Mouse (Mus musculus) urinary bladder, postnatal 14 days (tissue): ENCODE measurements around the gene Psenen.

Experiments
- DNase-seq: peaks from one replicate; pipeline ENCODE4 v3.0.0; 2021; ENCODE audit warnings: low spot score

Psenen gene

GRCm38 (mm10) chr7:30563117-30563905, at the start of gene Psenen, which contains the start of the genes U2af1l4 and Gm49396:
TSS of gene Psenen (minus strand) at chr7:30563627.
TSS of gene U2af1l4 (plus strand) at chr7:30563301.
TSS of gene Gm49396 (plus strand) at chr7:30563344.
- peak; percentile 97 for DNase-seq

- DNase-seq = peak; percentile 70
Observed at GRCm38 (mm10) chr7:30612654-30613402, 49.4 kb upstream of the Psenen start, which contains the start of gene Upk1a. TSS of gene Upk1a (minus strand) at chr7:30612847.

DNA sequence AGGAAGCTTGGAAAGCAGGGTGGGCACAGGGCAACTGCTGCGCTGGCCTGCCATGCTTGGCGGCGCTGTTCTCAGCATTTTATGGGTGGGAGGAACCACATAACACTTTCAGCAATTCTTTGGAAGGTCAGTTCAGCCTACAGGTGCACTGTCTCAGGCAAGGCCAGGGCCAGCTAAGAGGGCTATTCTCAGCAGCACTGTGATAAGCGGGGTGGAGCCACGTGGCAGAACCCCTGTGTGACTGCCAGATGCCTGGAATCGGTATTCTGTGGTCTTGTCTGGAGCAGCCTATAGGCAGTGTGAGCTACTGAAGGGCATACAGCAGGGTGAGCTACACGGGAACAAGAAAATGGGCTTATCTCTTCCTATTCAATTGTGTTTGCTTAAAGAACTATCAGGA, 46.6 kb upstream of the Psenen start:
- no peak for DNase-seq

DNA sequence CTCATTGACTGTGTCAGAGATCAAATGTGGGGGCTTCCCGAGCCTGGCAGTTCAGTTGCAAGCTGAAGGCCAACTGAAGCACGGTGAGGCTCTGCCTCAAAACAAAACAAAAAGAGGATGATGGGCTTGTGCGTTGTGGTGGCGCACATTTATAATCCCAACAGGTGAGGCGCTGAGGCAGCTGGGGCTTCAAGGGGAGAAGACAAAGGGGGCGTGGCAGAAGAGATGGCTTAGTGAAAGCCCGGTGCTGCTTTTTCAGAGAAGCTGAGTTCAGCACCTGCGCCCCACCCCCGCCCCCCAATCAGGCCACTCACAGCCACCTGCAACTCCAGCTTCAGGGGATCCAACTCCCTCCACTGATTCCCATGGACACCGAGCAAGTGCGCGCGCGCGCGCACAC, 45.0 kb upstream of the Psenen start:
- DNase-seq = no peak

- DNase-seq = peak; percentile 68
Observed at GRCm38 (mm10) chr7:30607706-30608309, 44.4 kb upstream of the Psenen start.

GRCm38 (mm10) chr7:30604944-30605343, 41.5 kb upstream of the Psenen start:
- DNase-seq = no peak

GRCm38 (mm10) chr7:30604424-30604823, 41.0 kb upstream of the Psenen start:
- no peak for DNase-seq

DNA sequence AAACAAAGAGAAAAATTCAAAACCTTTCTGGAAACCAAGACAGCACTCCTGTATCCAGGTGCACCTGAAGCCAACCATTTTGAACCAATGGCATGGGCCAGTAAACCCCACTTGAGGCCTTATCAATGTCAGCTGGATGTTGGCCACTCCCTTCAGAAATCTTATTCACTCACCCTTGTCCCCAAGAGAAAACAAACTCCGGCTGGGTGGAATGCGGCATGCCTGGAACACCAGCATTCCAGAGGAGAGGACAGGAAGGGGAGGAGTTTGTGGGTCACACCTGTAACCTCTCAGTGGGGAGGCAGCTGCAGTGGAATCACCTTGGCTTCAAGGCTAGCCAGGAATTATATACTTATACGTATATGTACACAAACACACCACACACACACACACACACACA, 39.2 kb upstream of the Psenen start:
- DNase-seq = peak; percentile 83

DNA sequence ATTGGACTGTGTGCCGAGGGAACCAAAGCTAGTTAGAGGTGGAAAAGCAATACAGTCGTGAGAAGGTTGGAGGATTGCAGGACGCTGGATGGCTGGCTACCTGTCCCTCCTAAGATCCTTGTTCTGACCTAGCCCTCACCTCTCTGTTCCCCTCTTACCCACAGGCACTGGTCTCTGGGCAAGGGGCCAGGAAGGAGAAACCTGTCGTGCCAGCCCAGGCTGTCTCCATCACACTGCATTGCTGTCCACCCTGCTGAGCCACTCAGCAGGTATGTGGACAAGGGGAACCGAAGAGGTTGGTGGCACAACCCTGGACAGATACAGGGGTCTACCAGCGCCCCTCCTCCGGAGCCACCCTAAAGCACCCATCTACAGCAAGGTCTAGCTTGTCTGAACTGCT, 37.2 kb upstream of the Psenen start:
- peak; percentile 91 for DNase-seq

DNA sequence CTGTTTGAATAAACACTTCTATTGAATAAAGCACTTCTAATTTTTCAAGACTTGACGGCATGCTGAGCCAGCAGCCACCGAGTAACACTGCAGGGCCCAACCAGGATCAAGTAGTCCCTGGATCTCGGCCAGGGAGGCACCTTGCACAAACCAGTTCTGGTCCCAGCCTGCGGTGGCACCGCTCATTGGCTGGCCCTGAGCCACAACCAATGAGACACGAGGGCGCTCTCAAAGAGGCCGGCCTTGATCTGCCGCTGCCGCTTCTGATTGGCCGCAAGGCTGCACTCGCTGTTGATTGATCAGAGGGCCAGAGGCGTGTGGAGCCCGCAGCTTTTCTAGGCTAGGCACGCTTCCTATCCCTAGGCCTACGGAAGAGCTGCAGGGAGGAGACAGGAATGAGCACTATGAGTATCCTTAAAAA, 36.5 kb upstream of the Psenen start:
- peak; percentile 95 for DNase-seq

DNA sequence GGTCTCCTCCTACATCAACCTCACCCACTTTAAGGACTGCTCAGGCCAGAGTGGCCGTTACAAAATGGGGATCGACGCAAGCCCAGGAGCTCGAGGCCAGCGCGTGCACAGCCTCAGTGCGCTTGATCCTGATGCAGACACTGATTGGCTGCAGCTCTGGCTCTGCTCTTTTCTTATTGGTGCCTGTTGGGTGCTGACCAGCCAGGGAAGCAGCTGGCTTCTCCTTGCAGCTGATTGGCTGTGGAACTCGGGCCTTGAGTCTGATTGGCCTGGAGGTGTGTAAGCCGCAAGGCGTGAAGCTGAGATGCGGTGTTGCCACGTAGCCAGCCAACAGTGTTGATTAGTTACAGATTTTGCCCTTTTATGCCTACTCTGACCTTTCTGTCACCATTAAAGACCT, 35.4 kb upstream of the Psenen start, which contains the start of gene Zbtb32:
Zbtb32 (minus strand) TSS at position 124 of the 400 bp plus-strand sequence.
- DNase-seq = no peak

DNA sequence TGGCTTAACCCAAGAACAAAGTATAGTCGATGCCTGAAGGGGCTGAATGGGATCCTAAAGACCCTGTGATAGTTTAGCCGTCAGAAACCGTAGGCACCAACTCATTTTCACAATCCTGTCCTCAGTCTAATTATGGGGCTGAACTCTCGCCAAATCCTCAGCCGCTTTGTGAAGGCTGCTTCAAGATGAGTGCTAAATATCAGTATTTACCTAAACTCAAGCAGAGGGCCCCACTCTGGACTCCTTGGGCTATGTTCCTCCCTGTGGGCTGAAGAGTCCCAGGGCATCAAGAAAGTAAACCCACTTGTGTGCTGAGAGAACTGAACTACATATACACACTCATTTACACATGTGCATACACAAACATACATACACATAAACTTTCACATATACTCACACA, 33.4 kb upstream of the Psenen start:
- no peak for DNase-seq

DNA sequence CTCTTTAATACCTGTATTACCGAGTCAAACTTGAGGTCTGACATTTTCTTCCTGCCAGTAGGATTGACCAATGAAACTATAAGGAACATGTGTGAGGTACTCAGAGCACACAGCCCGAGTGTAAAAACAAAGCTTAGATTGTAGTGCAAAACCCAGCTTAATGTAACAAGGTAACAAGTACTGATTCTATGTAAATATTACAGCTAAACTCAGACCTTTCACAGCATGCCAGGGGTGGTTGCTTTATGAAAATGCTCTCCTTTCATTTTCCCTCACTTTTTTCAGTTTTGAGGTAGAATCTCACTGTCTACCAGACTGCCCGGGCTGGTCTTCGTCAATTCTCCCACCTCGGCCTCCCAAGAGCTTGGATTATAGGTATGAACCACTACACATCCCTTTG, 32.7 kb upstream of the Psenen start:
- no peak for DNase-seq

- DNase-seq = no peak
Observed at GRCm38 (mm10) chr7:30594510-30595024, 31.1 kb upstream of the Psenen start.

DNA sequence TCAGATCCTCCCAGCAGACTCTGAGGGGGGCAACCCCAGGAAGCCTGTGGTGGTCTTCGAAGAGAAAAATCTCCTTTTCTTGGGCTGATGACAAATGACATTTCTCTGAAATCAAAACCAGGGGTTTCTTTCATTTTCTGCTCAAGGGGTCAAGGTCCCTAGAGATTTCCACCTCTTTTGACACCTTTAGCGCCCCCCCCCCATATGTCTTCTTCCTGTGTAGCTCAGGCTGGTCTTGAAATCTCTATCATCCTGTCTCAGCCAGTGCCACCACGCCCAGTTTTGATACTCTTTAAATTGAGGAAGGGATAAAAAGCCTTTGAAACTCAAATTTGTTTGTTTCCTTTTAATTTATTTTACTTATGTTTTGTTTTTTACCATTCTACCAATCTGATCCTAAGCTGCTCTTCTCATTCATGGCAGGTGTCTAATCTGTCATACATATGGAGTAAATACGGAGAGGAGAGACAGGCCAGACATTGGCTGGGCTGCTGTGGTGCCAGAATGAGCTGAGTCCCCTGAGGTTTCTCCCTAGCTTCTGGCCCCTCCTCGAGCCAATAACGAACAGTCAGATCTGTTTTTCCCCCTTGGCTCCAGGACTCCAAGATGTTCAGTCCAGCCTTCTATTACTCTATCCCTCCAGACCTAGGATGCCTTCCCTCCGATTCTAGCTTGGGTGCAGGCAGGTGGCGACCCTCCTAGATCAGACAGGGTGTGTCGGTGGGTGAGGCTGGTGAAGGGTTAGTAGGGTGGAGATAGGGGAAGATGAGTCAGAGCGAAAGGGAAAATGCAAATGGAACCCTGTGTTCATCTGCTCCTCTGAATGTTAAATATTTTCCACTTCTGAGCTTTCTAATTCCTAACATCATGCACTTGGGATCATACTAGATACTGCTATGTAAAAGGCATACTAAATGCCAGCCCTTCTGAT, 30.4 kb upstream of the Psenen start:
- DNase-seq = no peak

GRCm38 (mm10) chr7:30592772-30593423, 29.5 kb upstream of the Psenen start:
- DNase-seq = no peak

GRCm38 (mm10) chr7:30591605-30591951, 28.2 kb upstream of the Psenen start:
- no peak for DNase-seq

GRCm38 (mm10) chr7:30590927-30591604, 27.6 kb upstream of the Psenen start:
- no peak for DNase-seq

DNA sequence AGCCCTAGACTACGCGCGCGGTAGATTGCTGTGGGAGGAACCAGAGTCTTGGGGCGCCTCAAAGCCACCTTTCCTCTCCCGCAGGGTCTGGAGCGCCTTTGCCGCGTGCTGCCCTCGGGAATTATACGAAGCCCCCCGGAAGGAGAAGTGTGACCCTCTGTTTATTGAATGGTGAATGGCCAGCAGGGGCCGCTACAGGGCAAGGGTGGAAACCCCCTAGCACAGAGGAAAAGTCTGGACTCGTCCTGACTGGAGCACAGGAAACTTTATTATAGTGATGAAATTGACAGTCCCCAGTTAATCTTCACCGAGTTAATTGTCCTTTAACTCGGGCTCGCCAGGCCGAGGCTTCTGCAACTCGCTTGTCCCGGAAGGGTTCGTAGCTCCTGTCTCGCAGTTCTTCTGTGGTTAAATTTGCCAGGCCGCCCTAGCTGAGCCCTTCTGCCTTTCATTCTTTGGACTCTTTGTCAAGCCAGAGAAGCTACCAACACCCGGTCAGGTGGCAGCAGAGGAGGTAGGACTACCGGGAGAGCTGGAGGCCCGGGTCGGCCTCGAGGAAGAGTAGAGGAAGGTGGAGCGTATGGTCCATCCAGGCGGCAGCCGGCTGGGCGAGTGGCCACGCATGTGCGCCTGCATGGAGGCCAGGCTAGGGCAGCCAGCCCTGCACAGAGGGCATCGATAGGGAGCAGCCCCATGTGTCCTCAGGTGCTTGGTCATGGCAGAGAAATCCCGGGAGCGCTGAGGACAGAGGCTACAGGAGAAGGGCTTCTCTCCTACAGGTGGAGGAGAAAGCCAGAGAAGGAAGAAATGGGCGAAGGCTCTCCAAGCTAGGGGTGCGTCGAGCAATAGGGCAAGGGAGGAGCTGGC, 26.2 kb upstream of the Psenen start:
- peak; percentile 90 for DNase-seq
